Mouse (Mus musculus) bone marrow, adult 2 months (tissue): ENCODE measurements at regions not wholly inside any gene's neighbourhood (a gene's known extent, or its start where the extent isn't known, plus 50 kb on each side); places are given as distances from the start of the nearest gene placed in this dataset.

Source experiments
- CTCF ChIP-seq: fragments of 200-500 bp; IDR thresholded peaks from 2 replicates; pipeline ENCODE4 v1.5.1; 2011; ENCODE audit warnings: low read length, control low read depth; ENCODE audit not compliant: control insufficient read depth, insufficient read depth
- POLR2A ChIP-seq: fragments of 200-500 bp; IDR thresholded peaks from 2 replicates; pipeline ENCODE4 v1.6.1; 2011; ENCODE audit warnings: low read depth, mild to moderate bottlenecking, control low read depth, low read length, borderline replicate concordance; ENCODE audit not compliant: control insufficient read depth

- TF ChIP-seq CTCF (no peak), POLR2A (no peak)
Measured at GRCm38 (mm10) chr13:52353966-52354365, 177.1 kb downstream of the Diras2 start.
